Mouse (Mus musculus): ENCODE results near the gene Gm28230.

DNA sequence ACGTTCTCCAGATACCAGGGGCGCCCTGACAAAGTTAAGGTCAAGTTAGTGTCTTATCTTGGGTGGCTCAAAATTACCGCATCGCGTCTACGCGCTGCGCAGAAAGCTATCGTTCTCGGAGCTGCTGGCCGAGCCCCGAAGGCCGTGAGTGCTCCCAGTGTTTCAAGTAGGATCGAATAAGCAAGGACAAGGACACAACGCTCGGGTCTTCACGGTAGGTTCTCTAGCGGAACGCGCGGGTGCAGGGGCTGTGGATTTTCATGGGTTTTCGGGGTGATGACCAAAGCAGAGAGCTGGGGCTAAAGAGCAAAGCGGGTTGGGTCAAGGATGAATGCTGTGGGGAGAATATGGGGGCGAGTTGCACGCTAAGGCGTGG, 46.9 kb upstream of the Gm28230 start:
- no peak for TF ChIP-seq CTCF (IDR thresholded peaks at IDR 0.05; ENCODE audit: insufficient read depth, low read depth, low read length)
- TF ChIP-seq POLR2A (IDR thresholded peaks at IDR 0.05; ENCODE audit: insufficient read depth, low read depth, low read length), result no peak
